Mouse (Mus musculus) 416B (cell line): Measurements from ENCODE around the gene Dab2ip.

Experiments
- DNase-seq: peaks from one replicate; pipeline ENCODE4 v3.0.0; 2011; ENCODE audit warnings: low read depth

Gene Dab2ip

DNA sequence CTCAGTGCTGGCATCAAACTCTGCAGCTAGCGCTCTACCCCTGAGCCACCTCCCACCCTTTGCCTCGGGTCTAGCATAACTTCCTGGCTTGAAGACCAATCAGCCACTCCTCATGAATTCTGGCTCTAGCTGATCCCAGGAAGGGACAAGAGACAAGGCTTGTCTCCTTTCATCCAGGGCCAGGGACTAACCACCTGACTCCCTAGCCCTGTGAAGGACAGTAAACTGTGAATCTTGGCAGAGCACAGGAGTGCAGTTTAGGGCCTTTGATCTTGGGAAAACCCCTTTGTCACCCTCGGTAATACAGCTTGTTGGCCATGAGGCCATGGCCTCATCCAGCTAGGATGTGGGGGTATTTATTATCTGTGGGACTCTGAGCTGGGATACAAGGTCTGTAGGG lies 100.2 kb downstream of the Dab2ip start:
- no peak for DNase-seq

DNA sequence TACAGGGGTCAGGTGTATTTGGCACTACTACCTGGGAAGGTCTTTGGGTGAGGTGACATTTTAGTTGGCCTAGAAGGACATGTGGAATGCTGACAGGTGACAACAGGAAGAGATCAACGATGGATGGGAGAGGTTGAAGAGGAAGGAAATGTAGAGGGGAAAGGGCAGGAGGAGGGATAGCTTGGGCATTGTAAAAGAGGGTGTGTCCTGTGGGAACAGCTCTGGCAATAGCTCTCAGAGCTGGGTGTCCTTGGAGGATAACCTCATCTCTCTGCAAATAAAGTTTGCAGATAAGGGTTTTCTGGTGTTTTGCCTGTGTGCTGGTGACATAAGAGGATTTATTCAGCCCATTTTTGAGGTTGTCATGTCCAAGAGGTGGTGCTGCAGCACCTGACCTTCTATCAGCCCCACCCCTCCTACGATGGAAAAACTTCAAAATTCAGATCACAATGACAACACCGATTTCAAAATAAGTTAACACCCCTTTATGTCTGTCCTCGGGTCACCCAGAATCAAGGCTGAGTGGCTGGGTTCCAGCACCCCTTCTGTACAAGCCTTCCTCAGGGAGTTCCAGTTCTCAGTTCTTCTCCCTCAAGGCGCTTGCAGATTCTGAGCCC lies 101.6 kb downstream of the Dab2ip start:
- DNase-seq, result peak; percentile 68

DNA sequence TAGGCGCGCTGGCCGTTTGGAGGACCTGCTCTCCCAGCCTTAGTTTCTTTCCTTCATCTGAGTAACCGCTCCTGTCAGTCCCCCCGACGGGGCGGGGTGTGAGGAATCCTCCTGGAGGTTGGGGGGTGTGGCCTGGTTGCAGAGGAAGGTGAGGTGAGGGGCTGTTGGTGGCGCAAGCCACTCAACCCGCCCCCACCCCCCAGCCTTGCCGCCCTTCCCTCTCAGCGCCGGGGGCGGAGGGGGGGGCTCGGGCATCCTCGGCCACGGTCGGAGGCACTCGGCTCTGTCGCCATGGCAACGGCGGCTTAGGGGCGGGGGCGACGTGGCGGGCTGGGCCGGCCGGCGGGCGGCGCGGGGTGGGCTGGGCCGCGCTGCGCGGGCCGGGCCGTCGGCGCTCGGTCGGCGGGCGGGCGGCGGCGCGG lies 102.9 kb downstream of the Dab2ip start:
- peak; percentile 69 for DNase-seq

DNA sequence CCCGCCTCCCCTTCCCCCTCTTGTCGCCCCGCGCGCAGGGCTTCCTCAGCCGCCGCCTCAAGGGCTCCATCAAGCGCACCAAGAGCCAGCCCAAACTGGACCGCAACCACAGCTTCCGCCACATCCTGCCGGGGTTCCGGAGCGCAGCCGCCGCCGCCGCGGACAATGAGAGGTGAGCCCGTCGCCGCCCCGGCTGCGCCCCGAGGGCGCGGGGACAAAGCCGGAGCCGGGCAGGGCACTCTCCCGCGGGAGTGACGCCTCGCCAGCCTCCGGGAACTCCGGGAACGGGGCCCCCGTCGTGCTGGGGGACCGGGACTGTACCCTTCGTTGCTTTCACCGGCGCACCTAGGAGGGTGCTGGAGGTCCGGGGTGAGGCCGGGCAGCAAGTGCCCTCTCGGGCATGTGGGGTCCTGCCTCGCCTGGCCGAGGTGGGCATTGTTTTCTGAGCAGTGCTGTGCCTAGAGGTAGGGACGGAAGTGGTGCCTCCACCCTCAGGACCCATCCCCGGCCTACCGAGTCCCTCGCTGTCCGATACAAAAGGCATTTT lies 103.5 kb downstream of the Dab2ip start:
- DNase-seq, result peak; percentile 86

DNA sequence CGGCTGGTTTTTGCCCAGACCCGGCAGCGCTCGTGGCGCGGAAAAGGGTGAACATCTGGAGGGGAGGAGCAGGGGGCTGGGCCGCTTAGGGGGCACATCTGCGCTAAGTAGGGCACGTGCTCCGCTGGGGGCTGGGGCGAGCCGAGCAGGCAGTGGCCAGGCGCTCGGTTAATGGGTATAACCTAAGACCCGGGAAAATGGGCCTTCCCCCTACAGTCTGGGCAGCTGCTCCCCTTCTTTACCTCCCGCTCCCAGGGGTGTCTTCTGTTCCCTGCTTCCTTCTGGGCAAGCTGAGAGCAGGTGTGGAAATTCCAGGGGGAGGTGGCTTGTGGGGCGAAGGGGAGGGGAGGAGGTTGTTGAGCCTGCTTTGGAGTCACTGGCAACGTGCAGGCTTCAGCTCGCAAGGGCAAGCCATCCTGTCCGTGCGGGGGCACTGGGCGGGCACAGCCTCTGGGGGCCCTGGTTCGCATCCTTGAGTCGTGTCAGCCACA lies 104.0 kb downstream of the Dab2ip start:
- peak; percentile 78 for DNase-seq

DNA sequence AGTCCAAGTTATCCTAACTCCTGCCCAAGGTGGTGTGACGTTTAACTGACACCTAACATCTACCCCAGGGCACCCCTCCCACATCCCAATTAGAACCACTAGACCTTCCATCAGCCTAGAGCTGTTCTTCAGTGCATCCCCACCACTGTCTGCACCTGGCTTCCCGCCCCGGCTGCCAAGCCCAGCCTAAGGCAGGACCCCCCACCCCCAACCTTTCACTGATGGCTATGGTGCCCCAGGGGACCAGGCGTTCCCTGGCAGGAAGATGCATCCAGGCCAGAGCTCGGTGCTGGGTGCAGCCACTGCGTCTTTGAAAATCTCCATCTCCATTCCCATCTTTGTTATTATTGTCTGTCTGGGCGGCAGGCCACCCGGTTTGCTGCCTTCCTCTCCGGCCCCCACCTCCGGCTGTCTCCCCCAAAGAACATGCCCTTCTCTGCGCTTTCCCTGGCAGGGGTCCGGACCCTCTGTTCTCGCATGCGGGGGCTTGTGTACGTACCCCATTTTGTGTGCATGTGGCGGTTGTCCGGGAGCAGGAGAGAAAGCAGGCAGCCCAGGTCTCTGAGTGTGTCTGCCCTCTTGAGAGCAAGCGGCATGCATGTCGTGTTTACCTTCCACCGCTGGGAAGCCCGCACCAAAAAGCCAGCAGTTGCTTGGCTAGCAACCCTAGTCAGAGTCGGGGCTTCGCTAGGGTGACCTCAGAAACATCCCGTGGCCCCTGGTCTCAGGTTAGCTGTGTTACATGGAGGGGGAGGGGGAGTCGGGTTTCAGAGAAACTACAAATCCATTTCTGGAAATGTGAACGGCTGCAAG lies 104.9 kb downstream of the Dab2ip start:
- DNase-seq, result no peak

DNA sequence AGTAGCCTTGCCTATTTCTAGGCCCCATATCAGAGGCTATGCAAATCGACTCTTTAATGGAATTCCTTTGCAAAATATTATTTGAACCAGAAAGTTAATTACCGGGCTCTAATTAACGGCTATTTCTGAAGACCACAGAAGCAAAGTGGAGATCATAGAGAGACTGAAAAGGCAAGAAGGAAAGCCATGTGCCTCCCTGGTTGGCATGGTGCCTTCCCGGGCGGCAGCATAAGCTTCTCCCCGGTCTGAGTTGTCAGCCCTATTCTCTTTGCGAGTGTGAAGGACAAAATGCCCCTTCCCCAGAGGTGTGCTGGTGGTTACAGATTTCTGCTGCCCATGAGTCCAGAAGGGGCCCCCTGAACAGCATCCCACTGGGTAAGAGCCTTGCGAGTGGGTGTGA lies 109.7 kb downstream of the Dab2ip start:
- DNase-seq, result no peak

DNA sequence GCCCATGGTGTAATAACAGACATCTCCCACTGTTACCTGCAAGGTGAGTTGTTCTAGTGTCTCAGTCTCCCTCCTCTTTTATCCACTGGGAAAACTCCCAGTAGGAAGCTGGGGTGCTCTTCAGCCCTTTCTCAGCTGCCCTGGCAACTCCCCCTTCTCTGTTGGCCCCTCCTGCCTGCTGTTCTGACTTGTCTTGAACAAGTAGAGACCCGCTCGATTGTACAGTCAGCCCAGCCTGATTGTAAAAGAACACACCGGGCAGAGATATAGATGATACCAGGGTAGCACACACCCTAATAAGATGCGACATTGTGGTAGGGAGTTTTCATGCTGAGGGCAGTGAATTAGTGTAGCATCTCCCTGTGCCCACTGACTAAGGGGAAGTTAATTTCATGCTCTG lies 111.2 kb downstream of the Dab2ip start:
- no peak for DNase-seq

DNA sequence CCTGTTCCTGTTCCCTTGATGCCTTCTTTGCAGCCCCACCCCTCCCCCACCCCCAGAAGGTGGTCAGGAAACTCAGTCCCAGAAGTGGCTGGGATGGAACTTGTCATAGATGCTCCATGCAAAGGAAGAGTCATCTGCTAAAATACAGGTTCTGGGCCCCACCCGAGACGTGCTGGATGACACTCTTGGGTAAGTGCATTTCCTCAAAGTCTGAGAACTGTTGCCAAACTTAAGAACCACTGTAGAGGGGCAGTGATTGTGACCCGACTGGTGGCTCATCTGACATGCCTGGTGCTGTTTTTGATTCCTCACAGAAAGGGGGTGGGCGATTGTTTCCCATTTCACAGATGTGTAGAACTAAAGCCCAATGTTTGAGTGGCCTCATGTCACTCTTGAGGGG lies 111.7 kb downstream of the Dab2ip start:
- peak; percentile 34 for DNase-seq

DNA sequence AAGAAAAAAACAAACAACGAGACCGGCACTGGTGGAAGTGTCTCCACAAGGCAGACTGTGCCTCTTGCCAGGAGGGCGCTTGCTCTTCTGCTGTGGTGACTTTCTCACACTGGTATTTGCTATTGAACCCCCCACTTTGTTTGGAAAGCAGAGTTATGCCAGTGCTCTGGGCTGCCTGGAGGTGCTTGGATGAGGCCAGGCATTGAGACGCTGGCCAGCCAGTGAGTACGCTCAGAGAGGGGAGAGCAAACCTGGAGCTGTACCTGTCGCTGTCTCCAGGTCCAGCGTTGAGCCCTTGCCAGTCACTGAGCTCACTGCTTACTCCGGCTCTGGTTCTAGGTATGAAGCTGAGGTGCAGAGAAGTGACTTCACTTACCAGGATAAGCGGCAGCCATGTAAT lies 112.2 kb downstream of the Dab2ip start:
- DNase-seq, result no peak

DNA sequence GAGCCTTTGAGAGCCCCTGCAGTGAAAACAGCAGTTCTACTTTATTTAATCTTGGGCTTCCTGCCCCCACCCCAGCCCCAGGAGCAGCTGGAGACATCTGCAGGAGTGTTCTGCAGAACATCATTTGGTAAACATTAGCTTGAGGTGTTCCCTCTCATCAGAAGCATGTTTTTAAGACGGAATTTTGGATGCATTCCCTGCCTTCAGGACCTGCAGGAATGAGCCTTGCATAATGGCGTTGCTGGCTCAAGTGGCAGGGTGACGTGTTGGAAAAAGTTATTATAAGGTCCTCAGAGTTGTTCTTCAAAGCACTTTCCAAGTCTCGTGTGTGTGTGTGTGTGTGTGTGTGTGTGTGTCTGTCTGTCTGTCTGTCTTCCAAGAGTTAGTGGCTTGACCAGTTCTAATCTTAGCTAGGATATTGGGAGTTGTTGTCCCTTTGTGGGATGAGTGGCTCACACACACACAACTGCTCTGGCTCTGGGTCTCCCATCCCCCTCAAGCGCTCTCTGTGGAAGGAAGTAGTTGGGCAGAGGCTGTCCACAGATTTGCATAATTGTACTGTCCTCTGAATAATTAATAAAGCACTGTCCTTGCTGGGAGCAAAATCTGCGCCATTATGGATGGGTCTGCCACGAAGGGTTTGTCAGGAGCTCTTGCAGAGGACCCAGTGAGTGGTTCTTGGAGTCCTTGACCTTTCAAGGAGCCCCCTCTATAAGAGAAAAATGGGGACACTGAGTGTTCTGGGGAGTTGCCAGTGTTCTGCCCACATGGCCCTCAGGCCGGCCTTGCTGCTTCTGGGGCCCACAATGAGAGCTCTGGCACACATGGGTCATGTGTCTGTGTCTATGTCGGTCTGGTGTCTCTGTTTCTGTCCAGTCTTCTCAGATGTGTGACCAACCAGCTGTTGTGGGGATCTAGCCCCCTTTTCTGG lies 114.2 kb downstream of the Dab2ip start:
- DNase-seq, result no peak

DNA sequence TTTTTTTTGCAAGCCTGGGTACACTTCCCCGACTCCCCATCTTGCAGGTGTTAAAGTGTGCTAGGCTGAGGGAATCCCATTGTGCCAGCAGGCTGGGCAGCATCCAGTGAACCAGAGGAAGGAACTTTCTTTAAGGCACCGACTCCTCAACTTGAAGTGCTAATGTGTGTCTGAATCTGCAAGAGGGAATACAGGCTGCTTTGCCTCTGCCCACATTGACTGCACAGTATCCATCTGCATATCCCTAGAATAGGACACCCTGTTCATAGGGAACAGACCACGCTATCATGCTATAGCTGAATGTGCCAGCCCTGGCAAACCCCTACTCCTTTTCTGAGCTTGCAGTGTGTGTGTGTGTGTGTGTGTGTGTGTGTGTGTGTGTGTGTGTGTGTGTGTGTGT lies 115.1 kb downstream of the Dab2ip start:
- DNase-seq, result no peak

DNA sequence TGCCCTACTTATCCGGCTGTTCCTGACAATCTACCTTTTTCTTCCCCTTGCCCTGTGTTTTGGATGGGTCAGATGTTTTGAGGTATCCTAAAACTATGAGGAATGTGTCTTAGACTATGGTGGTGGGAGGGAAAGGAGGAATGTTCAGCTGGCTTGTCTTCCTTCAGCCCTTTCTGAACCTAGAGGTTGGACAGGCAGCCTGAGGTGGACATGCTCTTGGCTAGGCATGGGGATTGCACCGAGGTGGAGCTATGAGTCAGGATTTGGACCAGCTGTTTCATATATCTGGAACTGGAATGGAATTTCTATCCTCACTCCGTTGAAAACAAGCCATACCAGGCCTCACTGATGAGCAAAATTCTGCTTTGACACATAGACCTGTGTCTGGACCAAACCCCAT lies 115.9 kb downstream of the Dab2ip start:
- no peak for DNase-seq

DNA sequence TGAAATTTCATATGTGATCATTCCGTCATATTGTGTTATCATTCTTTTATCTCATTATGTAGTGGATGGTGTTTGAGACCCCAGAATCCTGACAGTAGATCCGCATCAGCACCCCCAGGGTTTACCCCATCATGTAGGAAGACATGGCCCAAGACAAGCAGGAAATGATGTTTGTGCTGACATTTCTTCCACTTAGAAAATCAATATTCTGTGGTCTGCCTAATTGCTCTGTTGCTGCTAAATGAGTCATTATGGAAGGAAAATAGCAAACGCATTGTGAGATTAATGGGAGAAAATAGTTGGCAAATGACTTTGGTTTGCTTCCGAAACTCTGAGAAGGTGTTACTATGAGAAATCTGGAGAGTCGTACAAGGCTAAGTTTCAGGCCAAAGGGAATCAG lies 116.4 kb downstream of the Dab2ip start:
- DNase-seq, result no peak

DNA sequence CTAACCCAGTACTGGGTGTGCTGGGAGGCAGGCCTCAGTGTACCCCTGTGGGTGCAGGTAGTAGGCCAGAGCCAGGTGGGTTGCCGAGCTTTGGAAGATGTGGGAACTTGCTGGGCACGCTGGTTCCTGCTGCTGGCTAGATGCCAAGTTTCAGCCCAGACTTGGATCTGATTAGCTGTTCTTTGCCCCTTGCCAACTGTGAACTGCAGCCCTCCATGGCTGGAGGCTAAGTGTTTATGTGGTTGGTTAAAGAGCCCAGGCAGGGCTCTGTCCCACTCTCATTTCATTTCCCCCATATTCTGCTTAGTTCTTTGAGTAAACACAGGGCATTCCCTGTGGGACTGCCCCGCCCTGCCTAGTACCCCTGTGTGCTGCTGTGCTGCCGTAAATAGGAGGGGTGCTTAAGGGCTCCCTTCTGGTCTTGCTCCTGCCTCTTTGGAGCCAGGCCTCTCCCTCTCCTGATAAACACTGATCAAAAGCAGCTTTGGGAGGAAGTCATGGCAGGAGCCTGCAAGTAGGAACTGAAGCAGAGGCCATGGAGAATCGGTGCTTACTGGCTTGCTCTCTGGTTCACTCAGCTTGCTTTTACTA lies 118.1 kb downstream of the Dab2ip start:
- no peak for DNase-seq

DNA sequence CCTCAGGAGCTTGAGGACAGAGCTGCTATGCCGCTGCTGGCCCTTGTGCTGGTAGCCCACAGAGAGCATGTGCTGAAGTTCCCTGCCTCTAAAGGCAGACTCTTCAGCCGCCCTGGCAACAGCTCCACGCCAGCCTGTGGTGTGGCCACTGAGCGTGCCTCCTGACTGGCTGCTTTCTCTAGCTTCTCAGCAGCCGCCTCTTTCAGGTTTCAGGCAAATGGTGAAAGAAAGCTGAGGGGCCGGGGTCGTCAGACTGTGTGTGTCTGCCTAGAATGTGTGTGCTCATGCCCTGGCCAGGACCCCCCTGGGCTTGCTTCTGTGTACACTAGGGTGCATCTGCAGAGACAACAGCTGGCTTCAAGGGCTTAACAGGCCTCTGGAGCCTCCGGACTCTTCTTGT lies 119.8 kb downstream of the Dab2ip start:
- DNase-seq, result no peak

DNA sequence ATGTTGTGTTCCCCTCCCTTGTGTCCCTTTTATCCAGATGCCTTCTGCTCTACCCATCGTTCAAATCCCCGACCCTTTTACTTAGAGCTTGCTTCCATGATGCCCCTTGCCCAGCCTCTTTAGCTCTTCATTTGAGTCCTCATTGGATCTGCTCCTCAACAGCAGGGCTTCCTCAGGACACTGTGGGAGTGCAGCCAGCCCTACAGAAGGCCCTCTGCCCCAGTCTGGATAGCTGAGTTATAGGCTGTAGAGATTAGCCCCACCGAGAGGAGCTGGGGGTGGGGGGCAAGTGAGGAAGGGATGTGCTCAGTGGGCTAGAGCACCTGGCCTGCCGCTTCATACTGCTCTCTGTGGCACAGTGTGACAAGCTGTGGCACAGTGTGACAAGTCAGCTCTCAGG lies 120.4 kb downstream of the Dab2ip start:
- no peak for DNase-seq

DNA sequence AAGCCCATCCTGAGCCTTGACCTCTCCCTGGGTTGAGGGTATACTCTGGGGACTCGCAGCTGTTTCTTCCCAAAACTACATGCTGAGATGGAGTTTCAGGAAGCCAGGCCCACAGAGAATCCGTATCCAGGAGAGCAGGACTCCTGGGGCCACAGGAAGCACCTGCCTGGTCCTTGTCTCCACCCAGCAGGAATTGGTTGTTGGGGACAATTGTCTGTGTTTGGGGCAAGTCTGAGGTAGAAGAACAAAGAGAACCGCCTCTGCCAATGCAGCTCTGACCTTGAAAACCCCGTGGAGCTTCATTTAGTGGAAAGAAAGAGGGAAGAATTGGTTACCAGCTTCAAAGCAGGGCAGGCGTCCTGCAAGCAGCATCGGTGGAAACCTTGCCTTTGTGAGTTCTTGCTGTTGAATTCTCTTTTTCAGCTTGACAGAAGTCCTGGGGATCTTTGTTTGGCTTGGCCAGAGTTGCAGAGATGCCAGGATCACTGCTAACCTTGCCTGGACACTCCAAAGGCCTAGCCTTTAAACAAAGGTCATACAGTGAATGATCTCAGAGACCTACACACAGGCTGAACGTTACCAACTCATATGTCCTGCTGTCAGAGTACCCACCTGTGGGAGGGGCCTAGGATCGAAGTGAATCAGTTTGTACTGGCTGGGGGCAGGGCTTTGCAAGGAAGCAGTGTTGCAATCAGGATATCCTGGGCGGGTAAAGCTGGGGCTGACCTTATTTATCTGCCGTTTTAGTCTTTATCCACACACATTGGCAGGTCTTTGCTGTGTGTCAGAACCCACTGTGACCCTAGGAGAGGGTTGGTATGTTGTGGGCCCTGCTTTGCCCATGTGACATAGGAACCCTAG lies 122.0 kb downstream of the Dab2ip start:
- DNase-seq, result peak; percentile 99

DNA sequence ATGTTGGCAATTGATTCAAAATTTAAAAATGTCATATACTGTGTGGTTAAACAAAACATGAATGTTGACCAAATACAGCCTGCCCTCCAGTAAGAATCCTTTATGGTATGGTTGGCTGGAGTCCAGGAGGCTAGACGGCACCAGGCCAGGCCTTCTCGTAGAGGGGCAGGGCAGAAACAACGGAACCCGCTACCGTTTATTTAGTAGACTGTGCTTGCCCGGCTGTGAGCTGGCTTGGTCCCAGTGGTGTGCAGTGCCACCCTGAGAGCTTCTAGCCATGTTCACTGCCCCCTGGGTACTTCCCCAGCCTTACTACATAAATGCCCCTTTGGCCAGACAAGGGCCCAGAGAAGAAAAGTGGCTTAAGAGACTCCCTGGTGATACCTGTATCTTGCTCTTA lies 122.8 kb downstream of the Dab2ip start:
- DNase-seq, result peak; percentile 85

DNA sequence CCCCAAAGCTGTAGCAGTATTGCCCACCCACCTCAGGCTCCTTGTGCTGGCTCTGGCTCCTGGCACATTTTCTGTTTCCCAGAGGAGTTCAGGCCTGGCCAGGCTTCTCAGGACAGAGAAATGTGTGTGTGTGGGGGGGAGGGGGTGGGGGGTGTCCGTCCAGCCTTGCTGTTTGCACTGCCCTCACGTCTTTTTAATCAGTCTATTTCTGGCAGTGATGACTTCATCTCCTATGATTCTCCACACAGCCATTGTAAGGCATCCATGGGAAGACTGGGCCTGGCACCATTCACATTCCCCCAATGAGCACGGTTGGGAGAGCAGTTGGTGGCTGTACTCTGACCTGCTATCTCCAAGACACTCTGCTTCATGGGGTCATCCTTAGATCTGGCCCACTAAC lies 125.9 kb downstream of the Dab2ip start:
- DNase-seq, result no peak

DNA sequence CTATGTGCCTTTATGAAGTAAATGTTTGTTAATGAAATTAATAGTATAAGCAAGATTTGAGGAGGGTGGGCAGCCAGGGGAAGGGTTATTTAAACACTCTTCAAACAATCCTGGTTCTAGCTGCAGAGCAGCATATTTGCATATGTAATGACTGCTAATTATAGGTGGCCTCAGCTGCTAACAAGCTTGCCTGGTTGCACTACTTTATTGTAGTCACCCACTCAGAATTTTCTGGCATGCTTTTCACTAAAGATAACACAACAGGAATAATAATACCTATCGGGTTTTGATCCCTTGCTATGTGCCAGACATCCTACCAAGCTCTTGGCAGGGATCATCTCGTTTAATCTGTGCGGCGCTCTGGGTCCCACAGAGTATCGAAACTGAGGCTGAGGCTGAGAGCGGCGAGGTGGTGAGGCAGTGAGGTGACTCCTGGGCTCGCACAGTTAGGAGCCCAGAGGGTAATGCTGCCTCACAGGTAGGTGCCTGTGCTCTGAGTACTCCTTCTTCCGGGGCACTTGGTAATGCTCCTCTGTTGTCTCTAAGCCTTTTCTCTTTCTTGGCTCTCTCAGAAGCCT lies 126.8 kb downstream of the Dab2ip start:
- no peak for DNase-seq
